Mouse (Mus musculus) right cerebral cortex, postnatal 14 days (tissue): Measurements from ENCODE around the gene Bag3.
"Not testable (repeated sequence)": the region's sequence is repeated elsewhere in the genome, so short reads cannot be mapped to it uniquely, and the experiment has no call there.

ENCODE experiments used
- DNase-seq: peaks from one replicate; pipeline ENCODE4 v3.0.0; 2022

Gene Bag3

DNA sequence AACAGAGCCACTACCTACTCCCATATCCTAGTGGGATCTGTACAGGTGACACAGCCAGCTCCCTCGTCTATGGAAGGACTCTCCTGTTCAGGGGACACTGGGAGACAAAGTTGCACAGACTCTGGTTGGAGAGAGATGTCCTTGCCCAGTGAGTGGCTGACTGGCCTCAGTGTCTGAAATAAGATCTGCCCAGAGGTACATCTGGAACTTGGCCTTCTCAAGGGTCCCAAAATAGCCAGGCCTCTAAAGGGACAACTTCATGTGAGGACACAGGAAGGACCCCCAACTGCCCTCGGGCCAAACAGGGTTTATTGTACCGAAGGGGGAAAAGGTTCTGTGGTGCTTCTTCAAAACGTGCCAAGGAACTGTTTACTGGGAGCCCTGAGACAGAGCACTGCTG, 14.8 kb downstream of the Bag3 start:
- no peak for DNase-seq

DNA sequence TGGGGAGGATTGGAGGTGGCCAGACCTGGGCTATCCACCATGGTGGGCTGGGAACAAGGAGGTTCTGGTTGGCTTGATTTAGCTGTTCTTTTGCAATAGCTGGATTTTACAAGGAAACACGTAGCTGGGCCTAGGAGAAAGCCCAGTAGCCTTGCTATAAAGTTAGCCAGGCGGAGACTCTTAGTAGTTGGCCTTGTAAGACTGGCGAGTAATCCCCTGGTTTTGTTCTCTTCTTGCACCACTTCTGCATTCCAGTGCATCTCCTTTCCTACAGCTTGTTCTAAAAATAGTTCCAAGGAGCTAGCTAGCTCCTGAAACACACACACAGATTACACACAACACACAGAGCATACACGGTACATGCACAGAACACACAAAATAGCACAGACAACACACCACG, 15.4 kb downstream of the Bag3 start:
- no peak for DNase-seq

DNA sequence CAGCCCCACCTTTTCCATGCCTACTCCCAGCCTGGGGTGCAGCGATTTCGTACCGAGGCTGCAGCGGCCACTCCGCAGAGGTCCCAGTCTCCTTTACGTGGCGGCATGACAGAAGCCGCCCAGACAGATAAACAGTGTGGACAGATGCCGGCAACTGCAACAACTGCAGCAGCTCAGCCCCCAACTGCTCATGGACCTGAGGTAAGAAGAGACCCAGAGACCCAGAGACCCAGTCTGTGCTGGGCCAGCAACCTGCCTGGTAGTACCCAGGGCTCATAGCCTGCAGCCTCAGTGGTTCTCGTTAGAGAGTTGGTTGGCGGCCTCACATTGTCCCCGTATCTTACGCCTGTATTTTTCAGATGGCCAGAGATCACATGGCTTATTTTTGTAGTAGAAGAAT, 16.7 kb downstream of the Bag3 start:
- DNase-seq = no peak

DNA sequence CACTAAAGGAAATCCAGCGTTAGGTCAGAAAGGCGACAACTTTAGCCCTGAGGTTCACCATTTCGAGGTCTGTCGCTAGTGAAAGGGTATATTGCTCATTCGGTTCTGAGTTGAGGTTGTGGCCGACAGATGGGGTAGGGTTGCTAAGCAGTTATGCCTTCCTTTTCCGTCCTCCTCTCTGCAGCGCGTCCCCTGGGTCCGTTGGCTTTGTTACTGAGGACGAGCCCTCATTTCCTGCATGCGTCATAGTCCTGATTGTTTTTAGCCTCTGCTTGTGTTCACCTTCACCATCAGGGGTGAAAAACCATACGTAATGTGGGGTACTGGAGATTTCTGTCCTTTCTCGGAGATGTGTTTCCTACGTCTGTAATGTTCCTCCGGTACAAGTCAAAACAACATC, 17.3 kb downstream of the Bag3 start:
- no peak for DNase-seq

DNA sequence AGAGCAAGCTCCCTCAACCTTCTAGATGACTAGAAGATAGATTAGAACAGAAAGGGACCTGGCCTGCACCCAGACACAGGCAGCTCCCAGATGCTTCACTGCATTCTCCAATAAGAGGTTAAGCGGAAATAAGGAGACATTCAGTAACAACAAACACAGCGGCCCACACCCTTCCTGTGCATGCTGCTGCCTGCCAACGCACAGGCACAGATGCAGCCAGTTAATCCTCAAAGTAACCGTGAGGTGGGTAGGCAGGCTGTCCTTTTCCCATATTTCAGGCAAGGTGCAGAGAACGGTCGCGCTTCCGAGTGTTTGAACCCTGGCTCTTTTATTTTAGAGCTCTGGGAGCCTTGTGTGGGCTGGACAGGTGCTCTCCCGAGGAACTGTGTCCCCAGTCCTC, 17.8 kb downstream of the Bag3 start:
- DNase-seq = no peak

DNA sequence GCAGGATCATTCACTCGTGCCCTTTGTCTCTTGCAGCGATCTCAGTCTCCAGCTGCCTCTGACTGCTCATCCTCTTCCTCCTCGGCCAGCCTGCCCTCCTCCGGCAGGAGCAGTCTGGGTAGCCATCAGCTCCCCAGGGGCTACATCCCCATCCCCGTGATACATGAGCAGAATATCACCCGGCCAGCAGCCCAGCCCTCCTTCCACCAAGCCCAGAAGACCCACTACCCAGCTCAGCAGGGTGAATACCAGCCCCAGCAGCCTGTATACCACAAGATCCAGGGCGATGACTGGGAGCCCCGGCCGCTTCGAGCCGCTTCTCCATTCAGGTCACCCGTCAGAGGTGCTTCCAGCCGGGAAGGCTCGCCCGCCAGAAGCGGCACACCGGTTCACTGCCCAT, 18.4 kb downstream of the Bag3 start:
- DNase-seq = no peak

DNA sequence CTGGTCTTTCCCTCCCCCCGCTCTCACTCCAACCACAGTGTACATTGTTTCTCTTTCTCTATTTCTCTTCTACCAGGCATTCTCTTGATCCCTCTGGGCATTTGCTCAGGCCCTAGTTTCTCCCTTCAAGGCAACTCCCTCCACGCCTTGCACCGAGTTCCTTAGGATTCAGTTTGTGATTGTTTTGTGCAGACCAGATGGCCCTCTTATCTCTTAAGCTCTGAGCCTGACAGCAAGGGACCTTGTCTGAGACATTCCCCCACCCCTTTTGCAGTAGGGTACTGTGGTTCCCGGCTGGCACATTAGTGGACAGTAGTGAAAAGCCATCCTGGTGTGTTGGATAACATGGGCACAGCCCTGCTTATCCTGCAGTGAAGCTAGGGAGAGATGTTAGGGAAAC, 19.1 kb downstream of the Bag3 start:
- no peak for DNase-seq

DNA sequence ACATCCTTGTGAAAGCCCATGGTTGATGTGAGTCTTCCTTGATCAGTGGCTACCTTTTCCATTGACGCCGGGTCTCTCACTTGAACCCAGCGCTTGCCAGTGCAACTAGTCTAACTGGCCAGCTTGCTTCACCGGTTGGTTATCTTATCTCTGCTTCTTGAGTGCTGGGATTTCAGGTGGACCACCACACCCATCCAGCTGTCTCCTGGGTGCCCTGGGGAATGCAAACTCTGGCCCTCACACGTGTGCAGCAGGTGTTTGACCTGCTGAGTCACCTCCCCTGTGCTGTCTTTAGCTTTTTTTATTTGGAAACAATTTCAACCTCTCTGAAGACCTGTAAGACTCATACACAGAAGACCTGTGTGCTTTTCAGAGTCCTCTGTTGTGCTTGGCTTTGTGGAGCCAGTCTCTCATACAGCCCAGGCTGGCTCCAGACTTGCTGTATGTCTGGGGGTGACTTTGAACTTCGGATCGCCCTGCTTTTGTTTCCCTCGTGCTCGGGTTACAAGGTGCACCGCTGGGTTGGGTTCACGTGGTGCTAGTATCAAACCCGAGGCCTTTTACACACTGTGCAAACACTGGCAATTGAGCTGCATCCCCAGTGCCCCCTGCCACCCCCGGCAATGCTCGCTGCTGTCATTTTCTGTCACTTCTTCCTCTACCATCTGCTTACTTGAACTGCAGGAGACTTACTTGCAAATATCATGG, 19.9 kb downstream of the Bag3 start:
- no peak for DNase-seq

DNA sequence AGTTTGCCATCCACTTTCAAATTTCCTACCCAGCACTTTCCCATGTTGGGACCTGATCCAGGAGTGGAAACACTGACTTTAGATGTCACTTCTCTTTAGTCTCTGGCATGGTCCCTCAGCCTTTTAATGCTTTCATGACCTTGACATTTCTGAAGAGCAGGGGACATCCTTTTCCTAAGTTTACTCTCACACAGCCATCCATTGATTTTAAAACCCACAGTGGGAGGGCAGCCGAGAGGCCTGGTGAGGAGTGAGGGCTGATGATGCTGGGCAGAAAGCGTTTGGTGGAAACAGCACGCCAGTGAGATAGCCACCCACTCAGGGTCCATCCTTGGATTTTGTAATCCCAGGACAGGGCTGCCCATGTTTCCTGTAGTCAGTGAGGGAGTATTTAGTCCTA, 20.5 kb downstream of the Bag3 start:
- no peak for DNase-seq

DNA sequence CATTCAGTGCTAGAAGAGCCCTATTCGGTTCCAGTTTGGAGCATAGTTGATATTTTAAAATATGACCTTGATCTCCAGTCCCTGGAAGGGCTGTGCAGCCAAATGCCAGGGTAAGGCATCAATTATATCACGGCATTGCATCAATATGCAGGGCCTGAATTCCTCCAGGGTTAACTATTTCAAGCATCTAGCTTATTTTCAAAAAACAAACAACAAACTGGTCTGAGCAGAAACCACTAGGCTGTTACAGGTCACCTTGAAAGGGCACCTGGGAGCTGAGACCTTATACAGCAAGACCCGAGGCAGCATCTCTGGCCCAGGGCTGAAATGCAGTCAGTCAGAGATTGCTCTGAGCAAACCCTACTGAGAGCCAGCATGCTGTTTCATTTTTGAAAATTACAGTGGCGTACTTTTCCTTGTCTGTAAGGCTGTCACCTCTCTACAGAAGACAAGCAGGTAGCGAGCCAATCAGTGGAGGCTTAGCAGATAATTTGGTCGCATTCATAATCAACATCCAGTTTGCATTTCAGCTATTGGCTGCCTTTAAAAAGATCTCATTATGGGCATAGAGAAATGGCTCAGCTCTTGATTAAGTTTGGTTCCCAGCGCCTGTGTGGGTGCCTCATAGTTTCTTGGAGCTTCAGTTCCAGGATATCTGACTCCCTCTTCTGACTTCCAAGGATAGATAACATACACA, 21.3 kb downstream of the Bag3 start:
- DNase-seq = no peak

DNA sequence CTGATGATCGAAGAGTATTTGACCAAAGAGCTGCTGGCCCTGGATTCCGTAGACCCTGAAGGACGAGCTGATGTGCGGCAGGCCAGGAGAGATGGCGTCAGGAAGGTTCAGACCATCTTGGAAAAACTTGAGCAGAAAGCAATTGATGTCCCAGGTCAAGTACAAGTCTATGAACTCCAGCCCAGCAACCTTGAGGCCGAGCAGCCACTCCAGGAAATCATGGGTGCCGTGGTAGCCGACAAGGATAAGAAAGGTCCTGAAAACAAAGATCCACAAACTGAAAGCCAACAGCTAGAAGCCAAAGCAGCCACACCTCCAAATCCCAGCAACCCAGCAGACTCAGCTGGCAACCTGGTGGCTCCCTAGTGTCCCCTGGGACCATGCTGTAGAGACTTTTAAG, 22.6 kb downstream of the Bag3 start:
- no peak for DNase-seq

DNA sequence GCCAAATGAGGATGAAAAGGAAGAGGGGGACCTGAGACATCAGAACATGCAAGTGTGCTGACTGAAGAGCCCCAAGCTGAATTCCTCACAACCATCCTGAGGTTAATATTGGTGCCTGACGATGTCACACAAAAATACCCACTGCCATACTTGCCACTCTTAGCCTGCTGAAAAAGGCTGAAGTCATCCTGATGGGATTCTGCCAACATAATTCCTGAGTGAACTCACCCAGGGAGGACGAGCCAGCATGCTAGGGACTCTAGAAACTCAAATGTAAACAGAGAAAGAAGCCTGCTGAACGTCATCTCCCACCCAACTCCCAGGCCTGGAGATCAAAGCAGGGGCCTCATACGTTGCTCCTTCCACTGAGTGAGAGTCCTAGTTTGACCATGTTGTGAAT, 25.7 kb downstream of the Bag3 start:
- no peak for DNase-seq

DNA sequence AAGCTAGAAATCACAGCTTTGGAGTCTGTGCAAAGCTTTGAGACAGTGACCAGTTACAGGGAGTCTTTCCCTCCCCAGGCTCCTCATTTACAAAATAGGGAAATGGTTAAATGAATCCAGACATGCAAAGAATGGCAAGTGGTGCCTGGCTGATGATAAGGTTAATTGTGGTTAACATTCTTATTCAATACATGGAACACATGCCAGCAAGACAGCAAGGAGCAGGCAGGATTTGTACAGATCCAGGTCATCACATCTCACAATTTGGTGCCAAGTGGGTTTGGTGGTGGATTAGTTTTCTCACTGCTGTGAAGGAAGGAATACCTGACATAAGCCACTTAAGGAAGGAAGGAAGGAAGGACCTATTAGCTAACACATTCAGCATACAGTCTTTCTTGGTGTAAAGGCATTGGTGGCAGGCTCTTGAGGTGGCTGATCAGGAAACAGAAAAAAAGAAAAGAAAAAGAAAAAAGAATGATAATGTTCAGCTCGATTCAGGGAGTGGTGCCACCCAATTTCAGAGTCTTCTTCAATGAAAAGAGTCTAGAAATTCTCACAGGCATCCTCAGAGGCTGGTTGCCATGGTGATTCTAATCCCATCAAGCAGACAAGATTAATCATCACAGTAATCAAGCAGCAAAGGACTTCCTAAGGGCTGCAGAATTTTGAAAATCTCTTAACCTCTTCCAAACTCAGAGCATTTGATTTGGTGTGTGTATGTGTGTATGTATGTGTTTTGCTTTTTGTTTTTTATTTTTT, 27.1 kb downstream of the Bag3 start:
- DNase-seq = no peak

DNA sequence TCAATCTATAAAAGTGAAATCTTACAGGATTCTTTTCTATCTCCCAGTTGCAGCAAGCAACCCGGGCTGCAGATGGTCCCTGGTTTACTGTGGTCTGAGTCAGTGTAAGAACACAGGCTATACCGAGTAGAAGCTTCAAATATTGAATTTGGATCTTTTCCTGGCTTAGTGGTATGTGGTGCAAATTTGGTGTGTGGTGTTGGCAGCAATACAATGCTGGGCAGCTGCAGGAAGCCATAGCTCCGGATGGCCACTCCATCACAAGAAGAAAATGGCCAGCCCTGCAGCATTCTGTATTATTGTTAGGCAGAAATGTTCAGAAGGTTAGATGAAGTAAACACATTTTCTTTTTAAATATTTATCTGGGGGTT, 27.7 kb downstream of the Bag3 start:
- no peak for DNase-seq

DNA sequence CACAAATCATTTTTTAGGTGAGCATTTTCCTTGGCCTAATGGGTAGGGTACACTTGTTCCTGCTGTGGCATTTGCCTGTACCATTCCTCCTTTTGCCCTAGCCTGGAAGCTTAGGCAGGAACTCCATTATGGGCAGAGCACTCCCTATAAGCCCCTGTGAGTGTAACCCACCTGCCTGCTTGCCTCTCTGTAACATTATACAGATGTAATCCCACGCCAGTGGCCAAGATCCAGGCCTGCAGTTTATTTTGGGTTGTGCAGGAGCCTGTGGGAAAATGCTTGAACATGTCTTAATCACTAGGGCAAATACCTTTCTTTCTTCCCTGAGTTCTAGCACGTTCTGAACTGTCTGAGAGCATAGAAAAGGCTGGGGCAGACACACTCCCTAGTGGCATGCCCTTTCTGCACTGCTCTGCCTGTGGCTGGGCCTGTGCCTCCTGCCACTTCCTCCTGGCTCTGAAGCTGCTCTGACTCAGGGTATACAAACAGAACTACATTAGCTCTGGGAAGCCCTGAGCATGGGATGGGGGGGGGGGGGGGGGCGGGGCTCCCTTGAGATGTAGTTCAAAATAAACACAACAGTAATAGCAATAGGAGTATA, 29.8 kb downstream of the Bag3 start:
- DNase-seq = no peak

DNA sequence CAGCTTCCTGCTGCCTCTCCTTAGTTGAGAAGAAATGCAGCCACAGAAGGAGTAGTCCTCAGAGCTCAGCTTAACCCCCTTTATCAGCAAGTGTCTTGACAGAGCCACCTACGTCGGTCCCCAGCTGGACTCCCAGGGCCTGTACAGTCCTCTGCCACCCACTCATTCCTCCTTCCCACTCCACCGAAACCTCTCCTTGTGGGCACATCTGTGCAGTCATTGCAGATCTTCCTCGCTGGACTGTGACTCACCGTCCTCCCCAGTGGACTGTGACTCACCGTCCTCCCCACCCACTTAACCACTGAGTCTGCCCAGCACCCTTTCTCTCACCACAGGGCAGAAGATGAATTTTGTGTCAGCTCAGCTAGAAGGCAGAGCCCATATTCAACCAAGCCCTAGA, 31.1 kb downstream of the Bag3 start:
- DNase-seq = no peak

DNA sequence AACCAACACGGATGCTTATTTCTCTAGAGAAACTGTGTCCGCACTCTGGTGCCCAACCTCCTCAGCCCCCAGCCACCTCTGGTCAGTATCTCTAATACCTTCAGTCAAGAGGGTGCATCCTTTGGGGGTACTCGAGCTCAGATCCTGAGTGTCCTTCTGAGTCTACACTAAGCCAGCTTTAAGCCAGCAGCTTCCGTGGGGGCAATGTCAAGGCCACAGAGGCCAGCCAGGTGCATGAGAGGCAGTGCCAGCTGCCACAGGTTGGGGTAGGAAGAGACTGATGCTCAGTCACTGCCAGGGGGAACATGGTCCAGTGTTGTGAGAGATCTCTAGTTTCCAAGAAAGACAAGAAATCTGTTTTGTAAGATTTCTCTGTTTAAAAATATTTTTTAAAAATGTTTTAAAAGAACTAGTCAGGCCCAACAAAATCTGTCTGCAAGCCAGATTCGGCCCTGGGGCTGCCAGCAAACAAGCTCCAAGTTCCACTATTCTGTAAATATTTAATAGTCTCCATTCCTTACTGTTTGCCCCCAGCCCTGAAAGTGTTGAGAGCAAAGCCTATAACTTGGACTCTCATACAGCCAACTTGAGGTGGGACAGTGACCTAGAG, 31.8 kb downstream of the Bag3 start:
- no peak for DNase-seq

DNA sequence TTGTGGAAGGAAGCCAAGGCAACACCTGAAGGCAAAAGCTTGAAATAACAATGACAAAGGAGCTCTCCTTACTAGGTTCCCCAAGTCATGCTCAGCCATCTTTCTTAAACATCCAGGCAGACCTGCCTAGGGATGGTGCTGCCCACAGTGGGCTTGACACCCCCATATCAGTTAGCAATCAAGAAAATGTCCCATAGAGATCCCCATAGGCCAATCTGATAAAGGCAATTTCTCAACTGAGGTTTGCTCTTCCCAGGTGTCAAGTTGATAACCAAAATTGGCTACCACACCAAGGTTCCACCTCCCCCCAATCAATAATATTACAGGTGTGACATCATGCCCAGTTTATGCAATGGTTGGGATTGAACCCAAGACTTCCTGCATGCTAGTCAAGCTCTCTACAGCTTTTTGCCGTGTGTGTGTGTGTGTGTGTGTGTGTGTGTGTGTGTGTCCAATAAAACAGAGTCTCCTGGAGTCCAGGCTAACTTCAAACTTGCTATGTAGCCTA, 33.6 kb downstream of the Bag3 start:
- DNase-seq = no peak

DNA sequence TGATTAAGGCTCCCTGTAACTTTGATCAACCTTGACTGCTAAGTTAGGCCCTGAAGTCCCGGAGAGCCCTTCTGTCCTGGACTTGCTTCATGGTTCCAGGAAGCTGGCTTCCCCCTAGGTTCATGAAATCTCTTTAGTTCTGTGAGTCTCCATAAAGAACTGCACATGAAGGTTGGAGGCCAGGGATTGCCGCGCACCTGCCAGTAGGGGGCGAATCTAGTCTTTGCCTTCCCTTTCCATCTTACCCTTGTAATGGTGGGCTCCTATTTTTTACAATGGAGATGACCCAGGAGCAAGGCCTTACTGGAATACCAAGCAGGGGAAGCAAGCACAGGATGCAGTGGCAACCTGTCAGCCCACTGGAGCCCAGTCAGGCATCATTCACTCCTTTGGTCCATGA, 40.0 kb downstream of the Bag3 start:
- DNase-seq = no peak

DNA sequence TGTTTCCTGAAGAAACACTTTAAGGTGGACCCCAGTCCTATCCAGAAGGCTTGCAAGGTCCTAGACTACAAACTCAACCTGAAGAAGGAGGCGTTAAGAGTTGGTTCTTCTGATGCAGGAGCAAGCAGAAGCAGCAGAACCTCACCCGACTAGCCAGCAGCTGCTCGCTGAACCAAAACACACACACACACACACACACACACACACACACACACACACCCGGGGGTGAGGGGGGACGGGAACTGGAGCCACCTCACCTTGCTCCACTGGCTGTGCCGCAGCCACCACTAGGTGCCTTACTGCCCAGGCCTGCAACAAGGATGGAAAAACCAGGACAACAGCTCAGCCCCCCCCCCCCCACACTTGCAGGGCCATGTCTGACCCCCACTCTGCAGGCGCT, 42.9 kb downstream of the Bag3 start:
- DNase-seq = no peak

DNA sequence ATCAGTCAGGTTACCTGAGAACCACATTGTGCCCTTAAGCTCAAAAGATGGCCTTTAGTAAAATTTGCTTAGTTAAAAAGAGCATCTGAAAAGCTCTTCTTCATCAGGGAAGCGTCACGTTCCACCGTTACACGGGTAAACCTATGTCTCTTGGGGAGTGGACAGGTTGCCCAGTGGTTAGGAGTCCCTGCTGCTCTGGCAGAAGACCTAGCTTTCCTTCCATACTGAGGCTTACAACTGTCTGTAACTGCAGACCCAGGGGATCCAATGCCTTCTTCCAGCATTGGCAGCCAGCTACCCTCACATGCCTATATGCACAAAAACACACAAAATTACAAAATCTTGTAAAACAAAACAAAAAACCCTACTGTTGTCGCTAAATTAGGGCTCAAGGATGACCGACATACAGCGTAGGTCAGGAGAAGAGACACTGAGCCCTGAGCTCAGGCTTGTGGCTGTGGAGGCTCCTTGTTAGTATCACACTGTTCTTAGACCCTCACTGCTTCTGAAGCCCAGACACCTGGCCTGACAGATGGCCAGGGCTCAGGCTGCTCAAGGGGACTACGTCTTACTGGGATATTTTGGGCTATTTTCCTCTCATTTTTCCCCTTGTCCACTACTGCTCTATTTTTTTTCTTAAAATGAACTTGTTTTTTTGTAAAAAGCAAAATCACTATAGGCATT, 44.3 kb downstream of the Bag3 start:
- no peak for DNase-seq

DNA sequence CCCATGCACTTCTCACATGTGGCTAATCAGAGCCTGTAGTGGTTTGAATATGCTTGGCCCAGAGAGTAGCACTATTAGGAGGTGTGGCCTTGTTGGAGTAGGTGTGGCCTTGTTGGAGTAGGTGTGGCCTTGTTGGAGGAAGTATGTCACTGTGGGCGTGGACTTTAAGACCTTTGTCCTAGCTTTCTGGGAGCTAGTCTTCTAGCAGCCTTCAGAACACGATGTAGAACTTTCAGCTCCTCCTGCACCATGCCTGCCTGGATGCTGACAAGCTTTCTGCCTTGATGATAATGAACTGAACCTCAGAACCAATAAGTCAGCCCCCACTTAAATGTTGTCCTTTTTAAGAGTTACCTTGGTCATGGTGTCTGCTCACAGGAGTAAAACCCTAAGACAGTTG, 46.0 kb downstream of the Bag3 start:
- not testable (repeated sequence) for DNase-seq
